Comparison of ENCODE assay signal across 9 mouse cellular contexts in the genomic region with DNA sequence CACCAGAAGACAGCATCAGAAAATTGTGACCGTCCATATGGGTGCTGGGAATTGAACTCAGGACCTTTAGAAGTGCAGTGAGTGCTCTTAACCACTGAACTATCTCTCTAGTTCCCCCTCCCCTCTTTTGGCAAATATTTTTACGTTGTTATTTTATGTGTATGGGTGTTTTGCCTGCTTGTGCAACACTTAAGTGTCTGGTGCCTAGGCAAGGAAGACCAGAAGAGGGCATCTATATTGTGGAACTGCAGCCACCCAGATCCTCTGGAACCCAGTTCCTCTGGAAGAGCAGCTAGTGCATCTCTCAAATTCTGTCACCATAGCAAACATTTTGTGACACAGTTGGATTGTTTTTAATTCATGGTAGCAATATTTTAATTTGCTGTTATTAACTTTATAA. TPM values are rescaled to one million over a fixed set of nuclear protein-coding genes. Genes with fewer than 3 reads are reported as not detected.
DNase-seq lines count a peak whose midpoint lies in the region; ATAC-seq and TF ChIP-seq lines count a peak whose summit lies in the region.
"Had no signal": no experiment of that assay in that cellular context is flagged by ENCODE, and none has a peak within 500 bp of the region (broad histone marks: within the 10 kb centered on the region; RNA-seq: fewer than 3 reads in every experiment).

No protein-coding gene starts in this region.

- DNase-seq in lung, embryonic 14.5 days, result peak; percentile 8
- no peak for DNase-seq in lung, postnatal 36 days
- DNase-seq in urinary bladder, postnatal 14 days (ENCODE audit: low spot score), result no peak
- no peak for DNase-seq in layer of hippocampus, postnatal 14 days (ENCODE audit: low spot score in 2 of 2)
- no peak for DNase-seq in T-cell, adult 2 months (ENCODE audit: low spot score)
- DNase-seq: adrenal gland, postnatal 25 days had no signal

- peak overlapping the region; percentile 87 for H3K4me3 ChIP-seq in lung, embryonic 14.5 days (ENCODE audit: low read depth, low read length)
- H3K4me3 ChIP-seq in embryonic facial prominence, embryonic 15.5 days (replicated peaks), result peak overlapping the region; percentile 91
- H3K4me3 ChIP-seq in intestine, embryonic 16.5 days (ENCODE audit: low read length), result peak overlapping the region; percentile 96
- H3K4me3 ChIP-seq in neural tube, embryonic 13.5 days, result peak overlapping the region; percentile 96

- ATAC-seq in lung, embryonic 14.5 days (ENCODE audit: insufficient read depth), result no peak
- no peak for ATAC-seq in embryonic facial prominence, embryonic 15.5 days (ENCODE audit: insufficient number of reproducible peaks, low FRiP score, low TSS enrichment, low read depth)
- ATAC-seq in intestine, embryonic 16.5 days, result no peak
- ATAC-seq in neural tube, embryonic 13.5 days (ENCODE audit: low read depth), result no peak

- H3K36me3 ChIP-seq in lung, embryonic 14.5 days (ENCODE audit: insufficient read depth), result no peaks in the 10 kb centered on the region
- H3K36me3 ChIP-seq in embryonic facial prominence, embryonic 15.5 days, result no peaks in the 10 kb centered on the region
- H3K36me3 ChIP-seq in intestine, embryonic 16.5 days (ENCODE audit: control insufficient read depth, insufficient read depth, low read length), result no peaks in the 10 kb centered on the region
- no peaks in the 10 kb centered on the region for H3K36me3 ChIP-seq in neural tube, embryonic 13.5 days

- 20% methylated on average over 2 of the region's 2 CpGs for WGBS in lung, embryonic 14.5 days
- WGBS in embryonic facial prominence, embryonic 15.5 days, result 27% methylated on average over 2 of the region's 2 CpGs
- WGBS in intestine, embryonic 16.5 days, result 31% methylated on average over 2 of the region's 2 CpGs
- 50% methylated on average over 2 of the region's 2 CpGs for WGBS in neural tube, embryonic 13.5 days

- H3K4me1 ChIP-seq in lung, embryonic 14.5 days (ENCODE audit: insufficient read depth), result peaks cover 4% of the 10 kb centered on the region; the same call in 1 of the 2 replicates
- peaks cover 20% of the 10 kb centered on the region for H3K4me1 ChIP-seq in embryonic facial prominence, embryonic 15.5 days
- H3K4me1 ChIP-seq in intestine, embryonic 16.5 days (ENCODE audit: control insufficient read depth, insufficient read depth, low read length), result peaks cover 13% of the 10 kb centered on the region
- peaks cover 32% of the 10 kb centered on the region for H3K4me1 ChIP-seq in neural tube, embryonic 13.5 days (replicated peaks)

- no peaks in the 10 kb centered on the region for H3K27me3 ChIP-seq in lung, embryonic 14.5 days (ENCODE audit: insufficient read depth, low read length)
- H3K27me3 ChIP-seq in embryonic facial prominence, embryonic 15.5 days, result no peaks in the 10 kb centered on the region
- no peaks in the 10 kb centered on the region for H3K27me3 ChIP-seq in intestine, embryonic 16.5 days (replicated peaks; ENCODE audit: control insufficient read depth, insufficient read depth, low read length)
- no peaks in the 10 kb centered on the region for H3K27me3 ChIP-seq in neural tube, embryonic 13.5 days

- no peak for TF ChIP-seq CTCF in lung, embryonic 14.5 days (IDR thresholded peaks at IDR 0.05; ENCODE audit: low read depth)

- H3K4me2 ChIP-seq in lung, embryonic 14.5 days, result peak overlapping the region; percentile 81
- peak overlapping the region; percentile 58 for H3K4me2 ChIP-seq in embryonic facial prominence, embryonic 15.5 days (replicated peaks)
- H3K4me2 ChIP-seq in intestine, embryonic 16.5 days (ENCODE audit: low read depth, low read length), result peak overlapping the region; percentile 77
- peak overlapping the region; percentile 85 for H3K4me2 ChIP-seq in neural tube, embryonic 13.5 days

- no peaks in the 10 kb centered on the region for H3K9me3 ChIP-seq in lung, embryonic 14.5 days (ENCODE audit: low read depth, low read length)
- no peaks in the 10 kb centered on the region for H3K9me3 ChIP-seq in embryonic facial prominence, embryonic 15.5 days (replicated peaks)
- no peaks in the 10 kb centered on the region for H3K9me3 ChIP-seq in intestine, embryonic 16.5 days (ENCODE audit: control insufficient read depth, low read length)
- no peaks in the 10 kb centered on the region for H3K9me3 ChIP-seq in neural tube, embryonic 13.5 days

- no peak overlapping the region for H3K27ac ChIP-seq in lung, embryonic 14.5 days (ENCODE audit: low read depth)
- H3K27ac ChIP-seq in embryonic facial prominence, embryonic 15.5 days (replicated peaks), result peak overlapping the region; percentile 98; the same call in 1 of the 2 replicates
- H3K27ac ChIP-seq in intestine, embryonic 16.5 days (ENCODE audit: low read length), result no peak overlapping the region
- no peak overlapping the region for H3K27ac ChIP-seq in neural tube, embryonic 13.5 days (replicated peaks)

- H3K9ac ChIP-seq in lung, embryonic 14.5 days, result peak overlapping the region; percentile 95
- no peak overlapping the region for H3K9ac ChIP-seq in embryonic facial prominence, embryonic 15.5 days
- H3K9ac ChIP-seq in intestine, embryonic 16.5 days (ENCODE audit: low read depth, low read length), result no peak overlapping the region; the same call in 1 of the 2 replicates
- H3K9ac ChIP-seq in neural tube, embryonic 13.5 days, result peak overlapping the region; percentile 100

RNA-seq across cellular contexts. Expression of gene Top2b, which starts 2.0 kb away (rescaled TPM):
- 101 and 103 TPM in 2 replicates for polyA plus RNA-seq in lung, embryonic 14.5 days (2014; fragmentation: Nextera tagmentation; extraction: Ambion mirVana)
- 46.0 and 49.1 TPM in 2 replicates for polyA plus RNA-seq in embryonic facial prominence, embryonic 15.5 days (2015; fragmentation: Nextera tagmentation; extraction: Ambion mirVana)
- 20.4 and 25.6 TPM in 2 replicates for polyA plus RNA-seq in intestine, embryonic 16.5 days (2015; fragmentation: Nextera tagmentation; extraction: Ambion mirVana)
- polyA plus RNA-seq in neural tube, embryonic 13.5 days (2015; fragmentation: Nextera tagmentation; extraction: Ambion mirVana), result 84.7 and 90.6 TPM in 2 replicates
- 100 to 1,000 TPM; 108 to 127 TPM for total RNA-seq in layer of hippocampus, postnatal 14 days (2021)

Comparison
In these comparisons a context has a peak if more than half of its experiments do, and no peak if none do; other contexts are left out.
1. H3K9ac ChIP-seq: peak in lung, embryonic 14.5 days (single experiment) and neural tube, embryonic 13.5 days (single experiment); none in embryonic facial prominence, embryonic 15.5 days (single experiment) and intestine, embryonic 16.5 days (single experiment).
2. Peak in every context shown above with its lines, with median percentiles within 50 percentile points of each other: H3K4me2 ChIP-seq and H3K4me3 ChIP-seq.